Mouse (Mus musculus): ENCODE results near the gene Tssk1. TPM values are rescaled to one million over a fixed set of nuclear protein-coding genes. Genes with fewer than 3 reads are reported as not detected.

Gene Tssk1
- total RNA-seq, 2 experiments from 2014 or later: 0.07 TPM; not detected in 1

- no peak for DNase-seq (ENCODE audit: low spot score)
Observed at GRCm38 (mm10) chr16:17943466-17943865, 49.4 kb downstream of the Tssk1 start.

GRCm38 (mm10) chr16:17945081-17945831 is 51.2 kb downstream of the Tssk1 start:
- DNase-seq (ENCODE audit: low spot score): no peak

Other genes starting within 250 kb of the Tssk1 start
- gene Ccdc74a, start 247.8 kb upstream of the Tssk1 start, total RNA-seq (2021): under 1 TPM; 0.33 to 0.48 TPM
- gene Med15, start 161.3 kb upstream of the Tssk1 start, total RNA-seq (2021): 10 to 100 TPM; 17.5 to 20.1 TPM
- 10 to 100 TPM; 21.8 to 23.4 TPM for gene Klhl22, start 134.6 kb upstream of the Tssk1 start, total RNA-seq (2021)
- gene Scarf2, start 96.9 kb upstream of the Tssk1 start, total RNA-seq (2021): 1 to 10 TPM; 2.6 to 4.0 TPM
- not detected for gene B830017H08Rik, start 61.1 kb upstream of the Tssk1 start, total RNA-seq (2021)
- gene Car15, start 55.9 kb upstream of the Tssk1 start, total RNA-seq (2021): 1 to 10 TPM in 1 of 2 experiments, under 1 TPM in 1; 0.87 to 1.2 TPM
- gene Gm20518, start 2.6 kb upstream of the Tssk1 start, total RNA-seq (2021): under 1 TPM; 0.05 to 0.09 TPM
- gene Dgcr2, start 4.3 kb downstream of the Tssk1 start, total RNA-seq (2021): 10 to 100 TPM; 20.3 to 21.4 TPM
- gene Tssk2, start 4.4 kb downstream of the Tssk1 start, total RNA-seq (2021): not detected
- gene Ess2, start 17.1 kb downstream of the Tssk1 start, total RNA-seq (2021): 1 to 10 TPM; 5.7 to 6.0 TPM
- gene Gsc2, start 20.8 kb downstream of the Tssk1 start, total RNA-seq (2021): not detected
- 1 to 10 TPM; 3.2 to 4.7 TPM for gene Slc25a1, start 34.0 kb downstream of the Tssk1 start, total RNA-seq (2021)
- not detected for gene Vpreb2, start 86.2 kb downstream of the Tssk1 start, total RNA-seq (2021)
- 10 to 100 TPM; 46.9 to 50.4 TPM for gene Dgcr6, start 158.6 kb downstream of the Tssk1 start, total RNA-seq (2021)
- 10 to 100 TPM in 1 of 2 experiments, 1 to 10 TPM in 1; 4.6 to 11.1 TPM for gene Prodh, start 196.0 kb downstream of the Tssk1 start, total RNA-seq (2021)
- under 1 TPM in 1 of 2 experiments, not detected in 1; 0.11 TPM for gene Rtn4r, start 233.4 kb downstream of the Tssk1 start, total RNA-seq (2021)